Mouse (Mus musculus): ENCODE measurements around the gene Zp3.

- TF ChIP-seq CTCF (IDR thresholded peaks at IDR 0.05; ENCODE audit: borderline replicate concordance, insufficient read depth, low read length) (peak; percentile 95), POLR2A (IDR thresholded peaks at IDR 0.05; ENCODE audit: low read depth, low read length) (no peak)
These were observed 2.5 kb downstream of the Zp3 start for GRCm38 (mm10) chr5:135982398-135982797.
